Mouse (Mus musculus): ENCODE data around the gene Zfp568. TPM values are rescaled to one million over a fixed set of nuclear protein-coding genes. Genes with fewer than 3 reads are reported as not detected.

Gene Zfp568
- polyA plus RNA-seq, 2 experiments: 23.8 to 26.2 TPM

- H3K27ac ChIP-seq (replicated peaks; ENCODE audit: low read depth, low read length): no peak overlapping the region
- 85% methylated on average over 3 of the region's 3 CpGs for WGBS
These were observed 44.8 kb downstream of the Zfp568 start for GRCm38 (mm10) chr7:30028572-30028971.

GRCm38 (mm10) chr7:30030677-30031076 is 46.9 kb downstream of the Zfp568 start:
- no peak for TF ChIP-seq POLR2A (IDR thresholded peaks at IDR 0.05; ENCODE audit: borderline replicate concordance, extremely low read depth, insufficient read depth, insufficient read length)
- Histone ChIP-seq H3K4me1 (ENCODE audit: control insufficient read depth, insufficient read depth, low read length) (no peaks in the 10 kb centered on the region), H3K9ac (ENCODE audit: low read depth, low read length, severe bottlenecking) (no peak overlapping the region), H3K36me3 (ENCODE audit: control insufficient read depth, insufficient read depth, low read length) (peaks cover 17% of the 10 kb centered on the region), H3K27me3 (ENCODE audit: control insufficient read depth, insufficient read depth, low read length) (no peaks in the 10 kb centered on the region), H3K4me3 (replicated peaks; ENCODE audit: low read length) (no peak overlapping the region), H3K4me2 (replicated peaks; ENCODE audit: low read depth, low read length, severe bottlenecking) (no peak overlapping the region), H3K27ac (replicated peaks; ENCODE audit: low read depth, low read length) (no peak overlapping the region), H3K9me3 (ENCODE audit: control insufficient read depth, low read length) (no peaks in the 10 kb centered on the region)
- DNase-seq (ENCODE audit: low spot score) (no peak), ATAC-seq (ENCODE audit: low FRiP score, low read depth) (no peak)
- WGBS: 37% methylated on average over 6 of the region's 6 CpGs

More at GRCm38 (mm10) chr7:30028572-30028971, 44.8 kb downstream of the Zfp568 start:
- Histone ChIP-seq H3K9ac (ENCODE audit: low read depth, low read length, severe bottlenecking) (no peak overlapping the region), H3K36me3 (ENCODE audit: control insufficient read depth, insufficient read depth, low read length) (peaks cover 36% of the 10 kb centered on the region), H3K4me1 (ENCODE audit: control insufficient read depth, insufficient read depth, low read length) (no peaks in the 10 kb centered on the region), H3K4me3 (replicated peaks; ENCODE audit: low read length) (no peak overlapping the region), H3K9me3 (ENCODE audit: control insufficient read depth, low read length) (no peaks in the 10 kb centered on the region), H3K4me2 (replicated peaks; ENCODE audit: low read depth, low read length, severe bottlenecking) (no peak overlapping the region), H3K27me3 (ENCODE audit: control insufficient read depth, insufficient read depth, low read length) (no peaks in the 10 kb centered on the region)
- DNase-seq (ENCODE audit: low spot score): no peak
- TF ChIP-seq POLR2A (IDR thresholded peaks at IDR 0.05; ENCODE audit: borderline replicate concordance, extremely low read depth, insufficient read depth, insufficient read length): no peak
- ATAC-seq (ENCODE audit: low FRiP score, low read depth): no peak

GRCm38 (mm10) chr7:30031379-30031778 is 47.6 kb downstream of the Zfp568 start:
- no peak for DNase-seq (ENCODE audit: low spot score)
- WGBS: 84% methylated on average over 3 of the region's 3 CpGs

GRCm38 (mm10) chr7:30034331-30034730 is 50.6 kb downstream of the Zfp568 start:
- Histone ChIP-seq H3K27ac (replicated peaks; ENCODE audit: low read depth, low read length) (no peak overlapping the region), H3K4me2 (replicated peaks; ENCODE audit: low read depth, low read length, severe bottlenecking) (no peak overlapping the region), H3K9ac (ENCODE audit: low read depth, low read length, severe bottlenecking) (no peak overlapping the region), H3K36me3 (ENCODE audit: control insufficient read depth, insufficient read depth, low read length) (peaks cover 22% of the 10 kb centered on the region), H3K4me1 (ENCODE audit: control insufficient read depth, insufficient read depth, low read length) (no peaks in the 10 kb centered on the region), H3K4me3 (replicated peaks; ENCODE audit: low read length) (no peak overlapping the region), H3K9me3 (ENCODE audit: control insufficient read depth, low read length) (no peaks in the 10 kb centered on the region), H3K27me3 (ENCODE audit: control insufficient read depth, insufficient read depth, low read length) (no peaks in the 10 kb centered on the region)
- no peak for TF ChIP-seq POLR2A (IDR thresholded peaks at IDR 0.05; ENCODE audit: borderline replicate concordance, extremely low read depth, insufficient read depth, insufficient read length)
- no peak for ATAC-seq (ENCODE audit: low FRiP score, low read depth)
- 91% methylated on average over 12 of the region's 12 CpGs for WGBS
- no peak for DNase-seq (ENCODE audit: low spot score)

More at GRCm38 (mm10) chr7:30031379-30031778, 47.6 kb downstream of the Zfp568 start:
- Histone ChIP-seq H3K9me3 (ENCODE audit: control insufficient read depth, low read length) (no peaks in the 10 kb centered on the region), H3K9ac (ENCODE audit: low read depth, low read length, severe bottlenecking) (no peak overlapping the region), H3K36me3 (ENCODE audit: control insufficient read depth, insufficient read depth, low read length) (peaks cover 12% of the 10 kb centered on the region), H3K4me3 (replicated peaks; ENCODE audit: low read length) (no peak overlapping the region), H3K27me3 (ENCODE audit: control insufficient read depth, insufficient read depth, low read length) (no peaks in the 10 kb centered on the region), H3K4me2 (replicated peaks; ENCODE audit: low read depth, low read length, severe bottlenecking) (no peak overlapping the region), H3K27ac (replicated peaks; ENCODE audit: low read depth, low read length) (no peak overlapping the region), H3K4me1 (ENCODE audit: control insufficient read depth, insufficient read depth, low read length) (no peaks in the 10 kb centered on the region)
- ATAC-seq (ENCODE audit: low FRiP score, low read depth): no peak
- no peak for TF ChIP-seq POLR2A (IDR thresholded peaks at IDR 0.05; ENCODE audit: borderline replicate concordance, extremely low read depth, insufficient read depth, insufficient read length)

- ATAC-seq (ENCODE audit: low FRiP score, low read depth) (no peak), DNase-seq (ENCODE audit: low spot score) (no peak)
- H3K27me3 ChIP-seq (ENCODE audit: control insufficient read depth, insufficient read depth, low read length): no peaks in the 10 kb centered on the region
- no peak overlapping the region for H3K4me2 ChIP-seq (replicated peaks; ENCODE audit: low read depth, low read length, severe bottlenecking)
- 43% methylated on average over 9 of the region's 9 CpGs for WGBS
- H3K9me3 ChIP-seq (ENCODE audit: control insufficient read depth, low read length): no peaks in the 10 kb centered on the region
- no peak overlapping the region for H3K27ac ChIP-seq (replicated peaks; ENCODE audit: low read depth, low read length)
- no peak overlapping the region for H3K9ac ChIP-seq (ENCODE audit: low read depth, low read length, severe bottlenecking)
- 0 out of 2 replicates have a peak, but pooled peaks cover 3% of the 10 kb centered on the region for H3K36me3 ChIP-seq (ENCODE audit: control insufficient read depth, insufficient read depth, low read length)
- no peak overlapping the region for H3K4me3 ChIP-seq (replicated peaks; ENCODE audit: low read length)
- TF ChIP-seq POLR2A (IDR thresholded peaks at IDR 0.05; ENCODE audit: borderline replicate concordance, extremely low read depth, insufficient read depth, insufficient read length): no peak
- no peaks in the 10 kb centered on the region for H3K4me1 ChIP-seq (ENCODE audit: control insufficient read depth, insufficient read depth, low read length)
These were observed 60.6 kb downstream of the Zfp568 start for GRCm38 (mm10) chr7:30044354-30044753.

GRCm38 (mm10) chr7:30048126-30048525 is 64.4 kb downstream of the Zfp568 start:
- no peaks in the 10 kb centered on the region for H3K36me3 ChIP-seq (ENCODE audit: control insufficient read depth, insufficient read depth, low read length)
- no peak overlapping the region for H3K4me3 ChIP-seq (replicated peaks; ENCODE audit: low read length)
- no peaks in the 10 kb centered on the region for H3K27me3 ChIP-seq (ENCODE audit: control insufficient read depth, insufficient read depth, low read length)
- no peak overlapping the region for H3K9ac ChIP-seq (ENCODE audit: low read depth, low read length, severe bottlenecking)
- H3K9me3 ChIP-seq (ENCODE audit: control insufficient read depth, low read length): no peaks in the 10 kb centered on the region
- H3K4me2 ChIP-seq (replicated peaks; ENCODE audit: low read depth, low read length, severe bottlenecking): no peak overlapping the region
- no peak for TF ChIP-seq POLR2A (IDR thresholded peaks at IDR 0.05; ENCODE audit: borderline replicate concordance, extremely low read depth, insufficient read depth, insufficient read length)
- DNase-seq (ENCODE audit: low spot score) (no peak), ATAC-seq (ENCODE audit: low FRiP score, low read depth) (no peak)
- no peak overlapping the region for H3K27ac ChIP-seq (replicated peaks; ENCODE audit: low read depth, low read length)
- H3K4me1 ChIP-seq (ENCODE audit: control insufficient read depth, insufficient read depth, low read length): peaks cover 9% of the 10 kb centered on the region; the same call in 1 of the 2 replicates
- 88% methylated on average over 4 of the region's 4 CpGs for WGBS
